Mouse (Mus musculus): Measurements from ENCODE around the gene Eps8. TPM values are rescaled to one million over a fixed set of nuclear protein-coding genes. Genes with fewer than 3 reads are reported as not detected.

The Eps8 gene
- polyA plus RNA-seq (2014; fragmentation: Nextera tagmentation; extraction: Ambion mirVana): 8.3 and 8.6 TPM in 2 replicates

DNA sequence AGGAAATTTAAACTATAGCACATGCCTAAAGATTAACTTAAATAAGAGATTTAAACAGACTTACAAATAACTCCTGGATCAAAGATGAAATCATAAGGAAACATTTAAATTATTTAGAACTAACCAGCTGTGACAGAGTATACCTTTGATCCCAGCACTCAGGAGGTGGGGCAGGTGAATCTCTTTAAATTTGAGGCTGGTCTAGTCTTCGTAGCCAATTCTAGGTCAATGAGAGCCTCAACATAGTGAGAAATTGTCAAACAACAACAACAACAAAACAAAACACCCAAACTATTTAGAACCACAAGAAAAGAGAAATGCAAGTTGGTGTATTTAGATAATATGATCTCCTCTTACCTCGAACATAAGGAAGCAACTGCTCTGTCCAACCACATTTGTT, at the start of gene Eps8:
TSS of gene Eps8 (minus strand) at position 101 of the 400 bp plus-strand sequence.
- Histone ChIP-seq H3K4me1 (ENCODE audit: control insufficient read depth, insufficient read depth, low read length) (no peaks in the 10 kb centered on the region), H3K27me3 (ENCODE audit: control insufficient read depth, insufficient read depth, low read length) (no peaks in the 10 kb centered on the region), H3K27ac (replicated peaks; ENCODE audit: low read depth, low read length) (no peak within 1 kb of the TSS), H3K4me3 (ENCODE audit: low read depth, low read length) (no peak within 1 kb of the TSS), H3K9me3 (ENCODE audit: control insufficient read depth, low read length) (no peaks in the 10 kb centered on the region), H3K36me3 (ENCODE audit: control insufficient read depth, insufficient read depth, low read length) (no peaks in the 10 kb centered on the region), H3K9ac (ENCODE audit: low read length) (no peak within 1 kb of the TSS), H3K4me2 (ENCODE audit: low read depth, severe bottlenecking) (no peak within 1 kb of the TSS)
- WGBS: 91% methylated on average over 2 of the region's 2 CpGs
- no peak for ATAC-seq (ENCODE audit: insufficient number of reproducible peaks, low FRiP score, low TSS enrichment, low read depth)
- DNase-seq (ENCODE audit: low spot score): no peak

DNA sequence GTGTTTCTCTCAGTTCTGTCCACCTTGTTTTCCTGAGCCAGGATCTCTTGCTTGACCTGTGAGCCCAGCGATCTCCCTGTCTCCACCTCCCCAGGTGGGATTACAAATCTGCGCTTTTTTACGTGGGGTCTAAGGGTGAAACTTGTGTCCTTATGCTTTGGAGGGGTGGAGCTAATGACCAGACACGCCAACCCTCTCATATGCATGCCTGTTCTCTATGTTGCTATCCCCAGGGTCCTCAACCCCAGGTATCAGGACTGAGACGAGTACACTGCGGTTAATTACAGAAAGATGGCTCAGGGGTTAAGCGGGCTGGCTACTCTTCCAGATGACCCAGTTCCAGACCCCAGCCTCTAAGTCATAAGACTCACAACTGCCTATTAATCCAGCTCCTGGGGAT, 48.8 kb upstream of the Eps8 start:
- WGBS: 78% methylated on average over 7 of the region's 7 CpGs
- no peak for DNase-seq (ENCODE audit: low spot score)

DNA sequence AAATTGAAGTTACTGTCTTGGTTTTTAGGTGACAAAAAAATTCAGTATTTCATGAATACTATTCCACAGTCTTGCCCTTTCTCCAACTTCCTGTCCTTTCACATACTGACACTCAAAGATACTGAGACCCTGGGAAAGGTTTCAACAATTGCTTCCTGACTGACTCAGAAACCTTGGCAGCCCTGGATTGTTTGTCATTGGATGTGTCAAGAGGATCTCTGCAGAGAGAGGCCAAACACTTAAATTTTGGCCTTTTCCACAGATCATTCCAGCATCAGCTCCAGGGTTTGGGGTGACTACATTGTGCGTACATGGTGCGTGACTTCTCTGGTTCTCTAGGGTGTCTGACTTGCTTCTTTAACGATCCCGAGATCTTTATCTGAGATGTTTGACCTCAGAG, 48.2 kb upstream of the Eps8 start:
- WGBS: 76% methylated on average over 4 of the region's 4 CpGs

More for the DNA sequence above, 48.8 kb upstream of the Eps8 start:
- H3K4me2 ChIP-seq (ENCODE audit: low read depth, severe bottlenecking): no peak overlapping the region
- H3K4me3 ChIP-seq (ENCODE audit: low read depth, low read length): no peak overlapping the region
- no peaks in the 10 kb centered on the region for H3K36me3 ChIP-seq (ENCODE audit: control insufficient read depth, insufficient read depth, low read length)
- no peak for ATAC-seq (ENCODE audit: insufficient number of reproducible peaks, low FRiP score, low TSS enrichment, low read depth)
- no peak overlapping the region for H3K9ac ChIP-seq (ENCODE audit: low read length)
- no peaks in the 10 kb centered on the region for H3K9me3 ChIP-seq (ENCODE audit: control insufficient read depth, low read length)
- H3K27me3 ChIP-seq (ENCODE audit: control insufficient read depth, insufficient read depth, low read length): no peaks in the 10 kb centered on the region
- H3K27ac ChIP-seq (replicated peaks; ENCODE audit: low read depth, low read length): no peak overlapping the region
- H3K4me1 ChIP-seq (ENCODE audit: control insufficient read depth, insufficient read depth, low read length): no peaks in the 10 kb centered on the region

DNA sequence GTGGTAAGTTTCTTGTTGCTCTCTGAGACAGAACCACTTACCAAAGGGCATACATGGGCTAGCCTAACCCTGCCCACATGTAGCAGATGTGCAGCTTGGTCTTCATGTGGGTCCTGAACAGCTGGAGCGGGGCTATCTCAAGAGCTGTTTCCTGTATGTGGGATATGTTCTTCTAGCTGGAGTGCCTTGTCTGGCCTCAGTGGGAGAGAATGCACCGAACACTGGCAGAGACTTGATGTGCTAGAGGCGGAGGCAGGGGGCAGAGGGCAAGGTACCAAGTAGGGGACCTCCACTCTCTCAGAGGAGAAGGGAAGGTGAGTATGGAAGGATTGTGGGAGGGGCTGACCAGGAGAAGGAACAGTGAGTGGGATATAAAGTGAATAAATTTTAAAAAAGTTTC, 47.5 kb upstream of the Eps8 start:
- 93% methylated on average over 3 of the region's 3 CpGs for WGBS
- Histone ChIP-seq H3K9me3 (ENCODE audit: control insufficient read depth, low read length) (no peaks in the 10 kb centered on the region), H3K4me2 (ENCODE audit: low read depth, severe bottlenecking) (no peak overlapping the region), H3K27ac (replicated peaks; ENCODE audit: low read depth, low read length) (no peak overlapping the region), H3K4me3 (ENCODE audit: low read depth, low read length) (no peak overlapping the region), H3K9ac (ENCODE audit: low read length) (no peak overlapping the region), H3K4me1 (ENCODE audit: control insufficient read depth, insufficient read depth, low read length) (no peaks in the 10 kb centered on the region), H3K36me3 (ENCODE audit: control insufficient read depth, insufficient read depth, low read length) (no peaks in the 10 kb centered on the region), H3K27me3 (ENCODE audit: control insufficient read depth, insufficient read depth, low read length) (no peaks in the 10 kb centered on the region)
- DNase-seq (ENCODE audit: low spot score) (no peak), ATAC-seq (ENCODE audit: insufficient number of reproducible peaks, low FRiP score, low TSS enrichment, low read depth) (no peak)

More for the DNA sequence above, 48.2 kb upstream of the Eps8 start:
- Histone ChIP-seq H3K4me2 (ENCODE audit: low read depth, severe bottlenecking) (no peak overlapping the region), H3K9ac (ENCODE audit: low read length) (no peak overlapping the region), H3K9me3 (ENCODE audit: control insufficient read depth, low read length) (no peaks in the 10 kb centered on the region), H3K4me1 (ENCODE audit: control insufficient read depth, insufficient read depth, low read length) (no peaks in the 10 kb centered on the region), H3K4me3 (ENCODE audit: low read depth, low read length) (no peak overlapping the region), H3K36me3 (ENCODE audit: control insufficient read depth, insufficient read depth, low read length) (no peaks in the 10 kb centered on the region), H3K27ac (replicated peaks; ENCODE audit: low read depth, low read length) (no peak overlapping the region), H3K27me3 (ENCODE audit: control insufficient read depth, insufficient read depth, low read length) (no peaks in the 10 kb centered on the region)
- DNase-seq (ENCODE audit: low spot score): no peak
- ATAC-seq (ENCODE audit: insufficient number of reproducible peaks, low FRiP score, low TSS enrichment, low read depth): no peak

DNA sequence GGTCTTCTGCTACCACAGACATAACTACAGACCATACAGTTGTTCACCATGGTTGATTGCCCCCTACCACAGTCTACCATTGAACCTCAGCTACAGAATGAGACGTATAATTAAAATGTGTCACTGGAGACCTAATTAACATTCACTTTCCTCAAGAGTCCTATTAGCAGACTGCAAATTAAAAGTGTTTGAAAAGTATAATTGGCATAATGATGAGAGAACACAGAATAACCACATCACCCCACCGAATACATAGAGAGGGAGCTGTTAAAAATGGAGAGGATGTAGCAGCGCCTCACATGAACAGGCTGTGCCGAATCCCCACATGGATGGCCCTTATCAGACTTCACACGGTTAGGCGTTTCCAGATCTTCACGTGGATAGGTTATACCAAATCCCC, 44.8 kb upstream of the Eps8 start:
- Histone ChIP-seq H3K4me3 (ENCODE audit: low read depth, low read length) (no peak overlapping the region), H3K27ac (replicated peaks; ENCODE audit: low read depth, low read length) (no peak overlapping the region), H3K9ac (ENCODE audit: low read length) (no peak overlapping the region), H3K4me1 (ENCODE audit: control insufficient read depth, insufficient read depth, low read length) (no peaks in the 10 kb centered on the region), H3K36me3 (ENCODE audit: control insufficient read depth, insufficient read depth, low read length) (no peaks in the 10 kb centered on the region), H3K27me3 (ENCODE audit: control insufficient read depth, insufficient read depth, low read length) (no peaks in the 10 kb centered on the region), H3K9me3 (ENCODE audit: control insufficient read depth, low read length) (no peaks in the 10 kb centered on the region), H3K4me2 (ENCODE audit: low read depth, severe bottlenecking) (no peak overlapping the region)
- no peak for ATAC-seq (ENCODE audit: insufficient number of reproducible peaks, low FRiP score, low TSS enrichment, low read depth)
- WGBS: 87% methylated on average over 7 of the region's 7 CpGs
- no peak for DNase-seq (ENCODE audit: low spot score)

DNA sequence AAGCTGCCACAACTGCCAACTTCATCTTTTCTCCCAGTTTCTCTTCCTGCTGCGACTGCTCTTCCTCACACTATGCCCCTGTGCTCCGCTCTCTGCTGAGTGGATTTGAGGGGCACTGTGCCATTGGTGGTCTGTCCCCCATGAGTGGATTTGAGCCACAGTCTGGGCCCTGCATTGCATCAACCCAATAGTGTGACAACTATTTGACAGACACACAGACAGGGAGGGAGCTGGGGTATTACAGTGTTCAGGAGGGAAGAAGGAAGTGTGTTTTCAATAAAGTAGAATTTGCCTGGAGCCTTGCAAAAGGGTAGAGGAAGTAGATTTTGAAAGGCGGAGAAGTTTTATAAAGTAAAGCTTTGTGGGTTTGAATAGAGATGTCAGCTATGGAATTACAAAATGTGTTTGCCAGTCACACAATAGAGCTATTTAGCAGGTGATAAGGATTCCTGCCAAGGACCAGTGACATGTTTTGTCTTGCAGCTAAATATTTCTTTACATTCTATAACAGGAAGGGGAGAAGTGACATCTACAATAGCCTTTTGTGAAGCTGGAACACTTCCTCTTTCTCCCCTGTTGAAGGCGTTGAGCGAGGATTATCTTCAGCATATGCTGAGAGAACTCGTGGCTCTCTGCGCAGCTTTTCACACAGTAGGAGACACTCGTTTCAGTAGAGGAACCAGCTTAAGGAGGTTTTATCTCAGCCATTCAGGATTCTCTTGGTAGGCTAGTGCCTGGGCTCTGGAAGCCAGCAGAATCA, 41.9 kb upstream of the Eps8 start:
- no peak overlapping the region for H3K27ac ChIP-seq (replicated peaks; ENCODE audit: low read depth, low read length)
- 84% methylated on average over 8 of the region's 8 CpGs for WGBS

DNA sequence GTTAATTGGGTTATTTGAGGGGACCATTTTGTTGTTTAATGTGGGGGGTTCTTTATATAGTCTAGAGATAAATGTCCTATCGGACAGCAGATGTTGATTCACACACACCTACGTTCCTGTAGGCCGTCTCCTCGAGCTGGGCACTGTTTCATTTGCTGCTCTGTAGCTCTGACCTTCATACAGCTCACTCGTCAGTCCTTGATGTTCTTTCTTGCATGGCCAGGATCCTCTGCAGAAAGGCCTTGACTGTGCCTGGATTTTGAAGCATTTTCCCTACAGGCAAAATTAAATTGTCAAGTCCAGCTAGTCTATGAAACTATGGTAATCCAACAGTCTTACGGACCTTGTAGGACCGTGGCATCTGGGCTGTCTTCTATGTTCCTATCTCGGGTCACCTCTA, 40.4 kb upstream of the Eps8 start:
- Histone ChIP-seq H3K4me1 (ENCODE audit: control insufficient read depth, insufficient read depth, low read length) (no peaks in the 10 kb centered on the region), H3K9me3 (ENCODE audit: control insufficient read depth, low read length) (no peaks in the 10 kb centered on the region), H3K4me2 (ENCODE audit: low read depth, severe bottlenecking) (no peak overlapping the region), H3K9ac (ENCODE audit: low read length) (no peak overlapping the region), H3K27me3 (ENCODE audit: control insufficient read depth, insufficient read depth, low read length) (no peaks in the 10 kb centered on the region), H3K36me3 (ENCODE audit: control insufficient read depth, insufficient read depth, low read length) (no peaks in the 10 kb centered on the region), H3K4me3 (ENCODE audit: low read depth, low read length) (no peak overlapping the region), H3K27ac (replicated peaks; ENCODE audit: low read depth, low read length) (no peak overlapping the region)
- DNase-seq (ENCODE audit: low spot score): no peak
- 88% methylated on average over 8 of the region's 8 CpGs for WGBS
- ATAC-seq (ENCODE audit: insufficient number of reproducible peaks, low FRiP score, low TSS enrichment, low read depth): no peak

More for the DNA sequence above, 41.9 kb upstream of the Eps8 start:
- no peak overlapping the region for H3K9ac ChIP-seq (ENCODE audit: low read length)
- H3K27me3 ChIP-seq (ENCODE audit: control insufficient read depth, insufficient read depth, low read length): no peaks in the 10 kb centered on the region
- H3K9me3 ChIP-seq (ENCODE audit: control insufficient read depth, low read length): no peaks in the 10 kb centered on the region
- H3K36me3 ChIP-seq (ENCODE audit: control insufficient read depth, insufficient read depth, low read length): no peaks in the 10 kb centered on the region
- no peaks in the 10 kb centered on the region for H3K4me1 ChIP-seq (ENCODE audit: control insufficient read depth, insufficient read depth, low read length)
- ATAC-seq (ENCODE audit: insufficient number of reproducible peaks, low FRiP score, low TSS enrichment, low read depth) (no peak), DNase-seq (ENCODE audit: low spot score) (no peak)
- H3K4me2 ChIP-seq (ENCODE audit: low read depth, severe bottlenecking): no peak overlapping the region
- no peak overlapping the region for H3K4me3 ChIP-seq (ENCODE audit: low read depth, low read length)

DNA sequence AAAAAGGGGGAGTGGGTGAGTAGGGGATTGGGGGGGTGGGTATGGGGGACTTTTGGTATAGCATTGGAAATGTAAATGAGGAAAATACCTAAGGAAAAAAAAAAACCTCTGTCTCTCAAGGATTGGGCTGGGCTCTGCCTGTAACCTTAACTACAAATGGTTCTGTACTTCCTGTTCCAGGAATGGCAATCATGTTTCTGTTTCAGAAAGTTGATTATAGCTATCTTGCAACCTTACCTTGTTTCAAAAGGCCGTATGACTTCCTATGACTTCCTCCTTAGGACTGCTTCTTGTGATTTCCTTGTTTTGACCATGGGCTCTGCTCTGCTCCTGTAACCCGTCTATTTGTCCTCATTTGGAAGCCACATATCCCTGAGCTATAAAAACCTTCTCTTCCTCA, 39.6 kb upstream of the Eps8 start:
- WGBS: 79% methylated on average over 2 of the region's 2 CpGs
- no peaks in the 10 kb centered on the region for H3K27me3 ChIP-seq (ENCODE audit: control insufficient read depth, insufficient read depth, low read length)
- no peak overlapping the region for H3K9ac ChIP-seq (ENCODE audit: low read length)
- H3K4me3 ChIP-seq (ENCODE audit: low read depth, low read length): no peak overlapping the region
- no peaks in the 10 kb centered on the region for H3K36me3 ChIP-seq (ENCODE audit: control insufficient read depth, insufficient read depth, low read length)
- no peak overlapping the region for H3K4me2 ChIP-seq (ENCODE audit: low read depth, severe bottlenecking)
- no peaks in the 10 kb centered on the region for H3K9me3 ChIP-seq (ENCODE audit: control insufficient read depth, low read length)
- no peaks in the 10 kb centered on the region for H3K4me1 ChIP-seq (ENCODE audit: control insufficient read depth, insufficient read depth, low read length)
- H3K27ac ChIP-seq (replicated peaks; ENCODE audit: low read depth, low read length): no peak overlapping the region
- DNase-seq (ENCODE audit: low spot score) (no peak), ATAC-seq (ENCODE audit: insufficient number of reproducible peaks, low FRiP score, low TSS enrichment, low read depth) (no peak)

Data from limb, embryonic 11.5 days (tissue).